Mouse (Mus musculus) neural tube, embryonic 14.5 days (tissue): ENCODE data around the gene Apon. TPM values are rescaled to one million over a fixed set of nuclear protein-coding genes. Genes with fewer than 3 reads are reported as not detected.

Source experiments
- ATAC-seq: fragments of 200-750 bp; cut with Nextera tagmentation; 2 replicates; pipeline ENCODE4 v1.8.0; 2017; ENCODE audit warnings: low read depth, mild to moderate bottlenecking, moderate TSS enrichment, moderate library complexity
- H3K27ac ChIP-seq: fragments of 300-500 bp; sonication (generic); 2 replicates; pipeline ENCODE4 v1.5.1; 2014; ENCODE audit warnings: low read depth, mild to moderate bottlenecking, control low read depth, low read length, moderate library complexity, mixed read lengths
- H3K27me3 ChIP-seq: fragments of 300-500 bp; sonication (generic); 2 replicates; pipeline ENCODE4 v1.6.1; 2014; ENCODE audit warnings: low read length; ENCODE audit not compliant: control insufficient read depth, insufficient read depth
- H3K36me3 ChIP-seq: fragments of 300-500 bp; sonication (generic); 2 replicates; pipeline ENCODE4 v1.6.1; 2014; ENCODE audit warnings: low read length, mixed read lengths; ENCODE audit not compliant: control insufficient read depth, insufficient read depth
- H3K4me1 ChIP-seq: fragments of 300-500 bp; sonication (generic); 2 replicates; pipeline ENCODE4 v1.6.1; 2014; ENCODE audit warnings: low read length; ENCODE audit not compliant: control insufficient read depth, insufficient read depth
- H3K4me2 ChIP-seq: fragments of 300-500 bp; sonication (generic); 2 replicates; pipeline ENCODE4 v1.6.1; 2014; ENCODE audit warnings: mild to moderate bottlenecking, low read depth, low read length, control low read depth
- H3K4me3 ChIP-seq: fragments of 300-500 bp; sonication (generic); 2 replicates; pipeline ENCODE4 v1.5.1; 2014; ENCODE audit warnings: low read depth, low read length, control low read depth, mixed read lengths
- H3K9ac ChIP-seq: fragments of 300-500 bp; sonication (generic); replicated peaks from 2 replicates; pipeline ENCODE4 v1.6.1; 2014; ENCODE audit warnings: low read depth, mild to moderate bottlenecking, control low read depth, low read length, mixed read lengths
- H3K9me3 ChIP-seq: fragments of 300-500 bp; sonication (generic); 2 replicates; pipeline ENCODE4 v1.6.1; 2016; ENCODE audit warnings: low read length; ENCODE audit not compliant: control insufficient read depth
- WGBS: fragments of 180-500 bp; shearing (Covaris S2); extraction: QIAGEN DNeasy Blood & Tissue Kit; methylation state at CpG from one replicate; pipeline ENCODE4 v1.1.7; 2014; 5-methylcytosine and 5-hydroxymethylcytosine counted together
- polyA plus RNA-seq: library from polyadenylated mRNA; unstranded; fragments of >200 nt; fragmentation: Nextera tagmentation; extraction: Ambion mirVana; gene quantifications from 2 replicates; pipeline ENCODE4 v1.2.1, GENCODE M21; 2014

Apon gene
- polyA plus RNA-seq, 1 experiment from 2014 or later: not detected

- Histone ChIP-seq H3K4me3 (no peak overlapping the region), H3K27ac (no peak overlapping the region), H3K4me2 (no peak overlapping the region), H3K27me3 (no peaks in the 10 kb centered on the region), H3K9me3 (no peaks in the 10 kb centered on the region), H3K9ac (no peak overlapping the region), H3K4me1 (peaks cover 7% of the 10 kb centered on the region; the same call in 1 of the 2 replicates), H3K36me3 (peaks cover 5% of the 10 kb centered on the region; the same call in 1 of the 2 replicates)
- WGBS: 78% methylated on average over 11 of the region's 11 CpGs
- no peak; the same call in 1 of the 2 replicates for ATAC-seq
Observed at GRCm38 (mm10) chr10:128297622-128298021, 43.7 kb downstream of the Apon start.

- no peaks in the 10 kb centered on the region for H3K9me3 ChIP-seq
- no peak overlapping the region for H3K4me3 ChIP-seq
- ATAC-seq: no peak
- 74% methylated on average over 6 of the region's 6 CpGs for WGBS
- H3K27ac ChIP-seq: no peak overlapping the region
- no peaks in the 10 kb centered on the region for H3K27me3 ChIP-seq
- peaks cover 4% of the 10 kb centered on the region; the same call in 1 of the 2 replicates for H3K36me3 ChIP-seq
- H3K4me2 ChIP-seq: no peak overlapping the region
- peaks cover 8% of the 10 kb centered on the region; the same call in 1 of the 2 replicates for H3K4me1 ChIP-seq
- no peak overlapping the region for H3K9ac ChIP-seq
Observed at GRCm38 (mm10) chr10:128298243-128298642, 44.3 kb downstream of the Apon start.

- Histone ChIP-seq H3K9ac (no peak within 1 kb of the TSS), H3K4me1 (peaks cover 8% of the 10 kb centered on the region; the same call in 1 of the 2 replicates), H3K27me3 (no peaks in the 10 kb centered on the region), H3K27ac (no peak within 1 kb of the TSS), H3K36me3 (no peaks in the 10 kb centered on the region), H3K4me2 (no peak within 1 kb of the TSS), H3K4me3 (no peak within 1 kb of the TSS), H3K9me3 (no peaks in the 10 kb centered on the region)
- WGBS: 78% methylated on average over 11 of the region's 11 CpGs
- ATAC-seq: no peak
Observed at GRCm38 (mm10) chr10:128298702-128299171, 44.8 kb downstream of the Apon start, which contains the start of gene Il23a. TSS of gene Il23a (minus strand) at chr10:128298752.

- Histone ChIP-seq H3K4me3 (peak overlapping the region; percentile 61), H3K36me3 (no peaks in the 10 kb centered on the region), H3K27me3 (no peaks in the 10 kb centered on the region), H3K9ac (peak overlapping the region; percentile 90), H3K9me3 (no peaks in the 10 kb centered on the region), H3K27ac (peak overlapping the region; percentile 96), H3K4me2 (peak overlapping the region; percentile 80), H3K4me1 (peaks cover 17% of the 10 kb centered on the region)
- no peak for ATAC-seq
- 38% methylated on average over 3 of the region's 3 CpGs for WGBS
Observed at GRCm38 (mm10) chr10:128302357-128302756, 48.5 kb downstream of the Apon start.

GRCm38 (mm10) chr10:128302785-128303125, 48.9 kb downstream of the Apon start:
- WGBS: 1% methylated on average over 9 of the region's 9 CpGs
- peak overlapping the region; percentile 61 for H3K4me3 ChIP-seq
- H3K9me3 ChIP-seq: no peaks in the 10 kb centered on the region
- peak overlapping the region; percentile 80 for H3K4me2 ChIP-seq
- peak overlapping the region; percentile 96 for H3K27ac ChIP-seq
- peak overlapping the region; percentile 90 for H3K9ac ChIP-seq
- H3K4me1 ChIP-seq: peaks cover 17% of the 10 kb centered on the region
- ATAC-seq: peak; percentile 31
- no peaks in the 10 kb centered on the region for H3K27me3 ChIP-seq
- no peaks in the 10 kb centered on the region for H3K36me3 ChIP-seq

- H3K27me3 ChIP-seq: no peaks in the 10 kb centered on the region
- H3K4me1 ChIP-seq: peaks cover 17% of the 10 kb centered on the region
- H3K36me3 ChIP-seq: no peaks in the 10 kb centered on the region
- H3K9ac ChIP-seq: peak within 1 kb of the TSS; percentile 90
- H3K9me3 ChIP-seq: no peaks in the 10 kb centered on the region
- peak within 1 kb of the TSS; percentile 61 for H3K4me3 ChIP-seq
- H3K4me2 ChIP-seq: peak within 1 kb of the TSS; percentile 80
- H3K27ac ChIP-seq: peak within 1 kb of the TSS; percentile 96
- WGBS: 1% methylated on average over 37 of the region's 37 CpGs
- ATAC-seq: peak; percentile 99
Observed at GRCm38 (mm10) chr10:128303126-128304021, 49.5 kb downstream of the Apon start, which contains the start of gene Pan2. TSS of gene Pan2 (plus strand) at chr10:128303335.

Other genes with a start within 250 kb of the Apon start
- gene Hsd17b6, start 246.5 kb upstream of the Apon start, polyA plus RNA-seq: not detected in 2 replicates
- 32.5 and 38.7 TPM in 2 replicates for gene Prim1, start 238.9 kb upstream of the Apon start, polyA plus RNA-seq
- gene Naca, start 218.5 kb upstream of the Apon start, polyA plus RNA-seq: 537 and 552 TPM in 2 replicates
- gene Ptges3, start 195.1 kb upstream of the Apon start, polyA plus RNA-seq: 381 and 396 TPM in 2 replicates
- gene Atp5b, start 170.8 kb upstream of the Apon start, polyA plus RNA-seq: 2,213 and 2,273 TPM in 2 replicates
- gene Baz2a, start 162.5 kb upstream of the Apon start, polyA plus RNA-seq: 15.8 and 20.9 TPM in 2 replicates
- 4.7 and 7.6 TPM in 2 replicates for gene Rbms2, start 73.8 kb upstream of the Apon start, polyA plus RNA-seq
- gene Gls2, start 59.6 kb upstream of the Apon start, polyA plus RNA-seq: 2.0 and 2.8 TPM in 2 replicates
- 20.9 and 22.3 TPM in 2 replicates for gene Spryd4, start 42.3 kb upstream of the Apon start, polyA plus RNA-seq
- gene Mip, start 28.3 kb upstream of the Apon start, polyA plus RNA-seq: not detected in 2 replicates
- 14.6 and 19.1 TPM in 2 replicates for gene Timeless, start 22.0 kb upstream of the Apon start, polyA plus RNA-seq
- not detected in 2 replicates for gene Apof, start 14.6 kb downstream of the Apon start, polyA plus RNA-seq
- 21.0 and 23.1 TPM in 2 replicates for gene Stat2, start 16.5 kb downstream of the Apon start, polyA plus RNA-seq
- 0.18 and 0.29 TPM in 2 replicates for gene Il23a, start 44.7 kb downstream of the Apon start, polyA plus RNA-seq
- 19.0 and 21.4 TPM in 2 replicates for gene Pan2, start 49.2 kb downstream of the Apon start, polyA plus RNA-seq
- gene Cnpy2, start 68.4 kb downstream of the Apon start, polyA plus RNA-seq: 194 and 198 TPM in 2 replicates
- gene Cs, start 83.6 kb downstream of the Apon start, polyA plus RNA-seq: 281 and 297 TPM in 2 replicates
- gene Coq10a, start 114.9 kb downstream of the Apon start, polyA plus RNA-seq: 51.3 and 52.7 TPM in 2 replicates
- 11.6 and 14.0 TPM in 2 replicates for gene Ankrd52, start 123.0 kb downstream of the Apon start, polyA plus RNA-seq
- 0.44 TPM in 1 of 2 replicates, not detected in the other for gene Slc39a5, start 147.1 kb downstream of the Apon start, polyA plus RNA-seq
- gene Nabp2, start 157.4 kb downstream of the Apon start, polyA plus RNA-seq: 131 and 140 TPM in 2 replicates
- 64.5 and 71.2 TPM in 2 replicates for gene Rnf41, start 157.6 kb downstream of the Apon start, polyA plus RNA-seq
- gene Smarcc2, start 205.2 kb downstream of the Apon start, polyA plus RNA-seq: 179 and 205 TPM in 2 replicates
- 831 and 835 TPM in 2 replicates for gene Myl6, start 240.0 kb downstream of the Apon start, polyA plus RNA-seq
- gene Myl6b, start 244.6 kb downstream of the Apon start, polyA plus RNA-seq: 6.4 and 8.9 TPM in 2 replicates